Mouse (Mus musculus) embryonic facial prominence, embryonic 11.5 days (tissue): Measurements from ENCODE around the gene Pxylp1. TPM values are rescaled to one million over a fixed set of nuclear protein-coding genes. Genes with fewer than 3 reads are reported as not detected.

Source experiments
- ATAC-seq: fragments of 200-750 bp; cut with Nextera tagmentation; replicated peaks from 2 replicates; pipeline ENCODE4 v1.8.0; 2017; ENCODE audit warnings: low read depth; ENCODE audit not compliant: insufficient number of reproducible peaks, low FRiP score, low TSS enrichment
- DNase-seq: peaks from one replicate; pipeline ENCODE4 v3.0.0-alpha.2; 2015; ENCODE audit warnings: low spot score
- H3K27ac ChIP-seq: fragments of 300-500 bp; sonication (generic); replicated peaks from 2 replicates; pipeline ENCODE4 v1.5.1; 2014; ENCODE audit warnings: mild to moderate bottlenecking, low read depth, low read length, control low read depth
- H3K27me3 ChIP-seq: fragments of 300-500 bp; sonication (generic); 2 replicates; pipeline ENCODE4 v1.6.1; 2014; ENCODE audit warnings: mild to moderate bottlenecking, low read length, moderate library complexity, mixed read lengths; ENCODE audit not compliant: control insufficient read depth, insufficient read depth
- H3K36me3 ChIP-seq: fragments of 300-500 bp; sonication (generic); replicated peaks from 2 replicates; pipeline ENCODE4 v1.6.1; 2014; ENCODE audit warnings: low read depth, mild to moderate bottlenecking, low read length, moderate library complexity, mixed read lengths; ENCODE audit not compliant: control insufficient read depth, insufficient read depth
- H3K4me1 ChIP-seq: fragments of 300-500 bp; sonication (generic); 2 replicates; pipeline ENCODE4 v1.6.1; 2014; ENCODE audit warnings: low read length, mixed read lengths; ENCODE audit not compliant: control insufficient read depth, insufficient read depth
- H3K4me2 ChIP-seq: fragments of 300-500 bp; sonication (generic); 2 replicates; pipeline ENCODE4 v1.6.1; 2014; ENCODE audit warnings: low read depth, mild to moderate bottlenecking, control low read depth, low read length, moderate library complexity
- H3K4me3 ChIP-seq: fragments of 300-500 bp; sonication (generic); 2 replicates; pipeline ENCODE4 v1.5.1; 2014; ENCODE audit warnings: low read depth, low read length, control low read depth
- H3K9ac ChIP-seq: fragments of 300-500 bp; sonication (generic); replicated peaks from 2 replicates; pipeline ENCODE4 v1.6.1; 2014; ENCODE audit warnings: mild to moderate bottlenecking, control low read depth, low read length
- H3K9me3 ChIP-seq: fragments of 300-500 bp; sonication (generic); replicated peaks from 2 replicates; pipeline ENCODE4 v1.6.1; 2016; ENCODE audit warnings: mild to moderate bottlenecking, low read length, inconsistent platforms, mixed read lengths; ENCODE audit not compliant: control insufficient read depth
- WGBS: fragments of 180-500 bp; shearing (Covaris S2); extraction: QIAGEN DNeasy Blood & Tissue Kit; methylation state at CpG from one replicate; pipeline ENCODE4 v1.1.7; 2014; 5-methylcytosine and 5-hydroxymethylcytosine counted together
- polyA plus RNA-seq: library from polyadenylated mRNA; unstranded; fragments of >200 nt; fragmentation: Nextera tagmentation; extraction: Ambion mirVana; gene quantifications from 2 replicates; pipeline ENCODE4 v1.2.1, GENCODE M21; 2014

Pxylp1 gene
- polyA plus RNA-seq, 1 experiment from 2014 or later = 22.7 TPM

DNA sequence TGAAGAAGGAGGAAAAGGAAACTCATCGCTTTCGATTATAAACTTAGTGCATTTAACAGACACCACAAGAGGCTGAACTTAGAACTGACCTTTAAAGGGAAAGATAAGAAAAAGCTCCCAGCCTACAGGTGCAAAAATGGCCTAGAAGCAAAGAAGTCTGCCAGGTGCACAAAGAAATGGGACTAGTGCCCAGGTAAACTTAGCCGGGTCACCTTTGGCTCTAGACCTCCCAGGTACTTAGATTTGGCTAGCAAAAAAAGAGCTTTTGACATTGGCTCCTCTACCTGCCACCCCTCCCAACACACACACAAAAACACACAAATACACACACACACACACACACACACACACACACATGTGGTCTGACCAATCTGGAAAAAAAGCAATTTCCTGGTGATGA lies 95.2 kb downstream of the Pxylp1 start:
- H3K36me3 ChIP-seq = no peaks in the 10 kb centered on the region
- no peak overlapping the region for H3K27ac ChIP-seq
- no peaks in the 10 kb centered on the region for H3K4me1 ChIP-seq
- H3K9me3 ChIP-seq = no peaks in the 10 kb centered on the region
- DNase-seq = no peak
- H3K27me3 ChIP-seq = no peaks in the 10 kb centered on the region
- ATAC-seq = no peak
- H3K4me3 ChIP-seq = no peak overlapping the region
- H3K4me2 ChIP-seq = no peak overlapping the region
- WGBS = 97% methylated on average over 3 of the region's 3 CpGs
- no peak overlapping the region for H3K9ac ChIP-seq

DNA sequence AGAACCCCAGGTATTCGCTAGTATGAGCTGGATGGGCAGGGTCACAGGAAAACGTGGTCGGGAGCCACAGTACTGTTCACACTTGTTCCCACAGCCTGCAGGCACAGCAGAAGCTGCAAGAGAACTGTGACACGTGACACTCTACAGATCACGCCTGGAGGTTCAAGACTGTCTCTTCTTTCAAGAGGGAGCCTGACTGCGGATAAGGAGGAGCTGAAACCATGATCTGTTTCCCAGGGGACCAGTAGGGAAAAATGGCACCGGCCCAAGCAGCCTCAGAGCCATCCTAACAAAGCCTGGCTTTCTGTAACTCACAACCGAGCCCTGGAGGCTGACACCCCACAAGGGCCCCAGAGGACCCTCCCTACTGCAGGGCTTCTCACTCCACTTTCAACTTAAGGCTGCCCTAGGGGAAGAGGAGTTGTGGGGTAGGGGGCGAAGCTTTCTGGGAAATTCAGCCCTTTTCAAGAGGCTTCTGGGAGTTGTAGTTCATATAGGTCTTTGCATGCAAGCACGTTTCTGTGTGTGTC lies 97.0 kb downstream of the Pxylp1 start:
- peak overlapping the region; percentile 43 for H3K4me2 ChIP-seq
- ATAC-seq = peak; percentile 65
- H3K27ac ChIP-seq = no peak overlapping the region
- H3K9me3 ChIP-seq = no peaks in the 10 kb centered on the region
- no peaks in the 10 kb centered on the region for H3K27me3 ChIP-seq
- peak overlapping the region; percentile 27 for H3K4me3 ChIP-seq
- no peaks in the 10 kb centered on the region for H3K36me3 ChIP-seq
- WGBS = 9% methylated on average over 10 of the region's 10 CpGs
- peak; percentile 79 for DNase-seq
- H3K9ac ChIP-seq = peak overlapping the region; percentile 54
- no peaks in the 10 kb centered on the region for H3K4me1 ChIP-seq

- Histone ChIP-seq H3K4me3 (no peak overlapping the region), H3K27ac (no peak overlapping the region), H3K36me3 (no peaks in the 10 kb centered on the region), H3K9ac (no peak overlapping the region), H3K9me3 (no peaks in the 10 kb centered on the region), H3K4me1 (no peaks in the 10 kb centered on the region), H3K27me3 (no peaks in the 10 kb centered on the region), H3K4me2 (no peak overlapping the region)
- WGBS = 89% methylated on average over 2 of the region's 2 CpGs
- ATAC-seq = 0 out of 2 replicates have a peak, but pooled peaks have one; percentile 34
- no peak for DNase-seq
These were observed 97.9 kb downstream of the Pxylp1 start for GRCm38 (mm10) chr9:96794601-96795000.

DNA sequence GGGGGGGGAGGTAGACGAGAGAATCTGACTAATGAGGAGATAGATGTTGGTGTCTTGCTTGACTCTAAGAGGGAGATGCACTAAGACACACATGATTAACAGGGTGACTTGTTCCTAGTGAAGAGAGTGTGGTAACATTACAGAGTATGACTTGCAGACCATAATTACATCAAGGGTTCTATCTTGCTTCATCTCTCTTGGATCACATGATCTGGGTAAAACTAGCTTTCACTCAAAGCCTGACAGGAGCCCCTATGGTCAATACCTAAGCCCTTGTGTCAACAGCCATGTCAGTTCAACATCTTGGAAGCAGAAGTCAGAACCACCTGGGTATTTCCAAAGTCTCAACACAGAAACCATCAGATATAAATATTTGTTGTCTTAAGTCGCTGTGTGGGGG lies 99.9 kb downstream of the Pxylp1 start:
- Histone ChIP-seq H3K27ac (no peak overlapping the region), H3K9ac (no peak overlapping the region), H3K4me3 (no peak overlapping the region), H3K27me3 (no peaks in the 10 kb centered on the region), H3K4me1 (no peaks in the 10 kb centered on the region), H3K4me2 (no peak overlapping the region), H3K9me3 (no peaks in the 10 kb centered on the region), H3K36me3 (no peaks in the 10 kb centered on the region)
- 82% methylated on average over 2 of the region's 2 CpGs for WGBS
- DNase-seq (no peak), ATAC-seq (no peak)

DNA sequence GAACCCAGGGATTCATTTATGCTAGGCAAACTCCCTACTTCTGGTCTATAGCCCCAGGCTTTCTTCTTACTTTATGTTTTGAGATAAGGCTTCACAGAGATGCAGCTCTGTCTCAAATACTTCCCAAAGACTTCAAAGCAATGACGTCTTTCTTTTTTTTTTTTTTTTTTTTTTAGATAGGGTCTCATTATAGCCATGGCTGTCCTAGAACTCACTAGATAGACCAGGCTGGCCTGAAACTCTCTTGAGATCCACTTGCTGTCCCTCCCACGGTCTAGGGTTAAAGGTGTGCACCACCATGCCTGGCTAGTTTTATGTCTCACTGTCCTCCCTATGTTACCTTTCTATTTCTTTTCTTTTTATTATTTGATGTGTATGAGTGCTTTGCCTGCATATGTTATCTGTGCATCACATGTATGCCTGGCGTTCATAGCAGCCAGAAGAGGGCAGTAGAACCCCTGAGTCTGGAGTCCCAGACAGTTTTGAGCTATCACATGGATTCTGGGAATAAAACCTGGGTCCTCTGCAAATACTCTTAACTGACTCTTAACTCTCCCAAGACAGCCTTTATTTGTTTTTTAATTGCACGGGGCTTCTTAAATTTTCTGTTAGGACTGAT lies 102.0 kb downstream of the Pxylp1 start:
- H3K4me2 ChIP-seq = no peak overlapping the region
- no peaks in the 10 kb centered on the region for H3K27me3 ChIP-seq
- no peak overlapping the region for H3K27ac ChIP-seq
- no peaks in the 10 kb centered on the region for H3K36me3 ChIP-seq
- no peaks in the 10 kb centered on the region for H3K9me3 ChIP-seq
- H3K4me3 ChIP-seq = no peak overlapping the region
- WGBS = 42% methylated on average over 4 of the region's 4 CpGs
- ATAC-seq (no peak), DNase-seq (no peak)
- no peak overlapping the region for H3K9ac ChIP-seq
- no peaks in the 10 kb centered on the region for H3K4me1 ChIP-seq

DNA sequence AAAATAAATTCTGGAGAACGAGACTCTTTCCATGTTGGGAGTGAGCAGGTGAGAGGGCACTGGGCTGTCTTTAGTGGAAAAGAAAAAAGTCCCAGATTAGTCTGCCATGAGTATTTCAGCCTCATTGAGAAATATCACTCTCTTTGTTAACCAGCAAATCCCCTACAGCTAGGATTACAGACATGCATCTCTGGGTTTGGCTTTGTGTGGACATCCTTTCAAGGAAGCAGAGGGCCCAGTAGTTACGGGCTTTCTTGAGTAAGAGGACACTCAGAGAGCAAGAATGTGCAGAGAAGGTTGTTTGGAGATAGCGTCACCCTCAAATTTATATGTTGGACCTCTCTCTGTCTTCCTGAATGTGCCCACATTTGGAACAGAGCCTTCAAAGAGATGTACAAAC lies 102.6 kb downstream of the Pxylp1 start:
- DNase-seq (no peak), ATAC-seq (no peak)
- H3K27me3 ChIP-seq = no peaks in the 10 kb centered on the region
- H3K4me1 ChIP-seq = no peaks in the 10 kb centered on the region
- H3K9me3 ChIP-seq = no peaks in the 10 kb centered on the region
- H3K4me2 ChIP-seq = no peak overlapping the region
- H3K27ac ChIP-seq = no peak overlapping the region
- WGBS = 70% methylated on average over 3 of the region's 3 CpGs
- H3K4me3 ChIP-seq = no peak overlapping the region
- no peaks in the 10 kb centered on the region for H3K36me3 ChIP-seq
- no peak overlapping the region for H3K9ac ChIP-seq

DNA sequence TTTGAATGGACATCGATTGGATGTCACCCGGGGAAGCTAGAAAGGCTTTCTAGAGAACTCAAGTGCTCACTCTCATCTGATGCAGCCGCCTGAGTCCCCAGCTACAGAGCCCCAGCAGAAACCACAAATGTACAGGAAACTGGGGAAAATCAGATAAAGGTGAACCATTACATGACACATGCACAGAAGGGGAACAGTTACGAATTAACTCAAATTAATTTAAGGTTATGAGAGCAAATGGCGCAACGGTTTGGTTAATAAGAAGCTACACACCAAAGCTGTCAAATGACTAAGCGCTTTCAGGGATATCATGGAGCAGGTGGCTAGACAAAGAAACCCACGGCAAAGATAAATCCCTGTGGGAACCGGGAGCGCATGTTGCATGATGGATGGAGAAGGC lies 104.7 kb downstream of the Pxylp1 start:
- H3K27ac ChIP-seq = no peak overlapping the region
- ATAC-seq (no peak), DNase-seq (no peak)
- H3K4me2 ChIP-seq = no peak overlapping the region
- H3K4me3 ChIP-seq = no peak overlapping the region
- H3K4me1 ChIP-seq = no peaks in the 10 kb centered on the region
- H3K9ac ChIP-seq = no peak overlapping the region
- 89% methylated on average over 10 of the region's 10 CpGs for WGBS
- H3K36me3 ChIP-seq = no peaks in the 10 kb centered on the region
- no peaks in the 10 kb centered on the region for H3K9me3 ChIP-seq
- H3K27me3 ChIP-seq = no peaks in the 10 kb centered on the region

- no peak overlapping the region for H3K9ac ChIP-seq
- no peak overlapping the region for H3K27ac ChIP-seq
- no peaks in the 10 kb centered on the region for H3K9me3 ChIP-seq
- no peak overlapping the region for H3K4me2 ChIP-seq
- no peaks in the 10 kb centered on the region for H3K27me3 ChIP-seq
- no peaks in the 10 kb centered on the region for H3K4me1 ChIP-seq
- WGBS = 67% methylated on average over 9 of the region's 9 CpGs
- H3K36me3 ChIP-seq = no peaks in the 10 kb centered on the region
- H3K4me3 ChIP-seq = no peak overlapping the region
- no peak for ATAC-seq
- DNase-seq = no peak
These were observed 106.6 kb downstream of the Pxylp1 start for GRCm38 (mm10) chr9:96785871-96786342.
